Mouse (Mus musculus) erythroblast, embryonic 14.5 days (primary cell): ENCODE results near the gene Nckipsd. TPM values are rescaled to one million over a fixed set of nuclear protein-coding genes. Genes with fewer than 3 reads are reported as not detected.

Experiments
- H3K27me3 ChIP-seq: 2 replicates; pipeline ENCODE4 v1.6.1; 2012; ENCODE audit warnings: inconsistent platforms; ENCODE audit not compliant: control insufficient read depth
- H3K36me3 ChIP-seq: 2 replicates; pipeline ENCODE4 v1.6.1; 2012; ENCODE audit warnings: mild to moderate bottlenecking, inconsistent platforms; ENCODE audit not compliant: control insufficient read depth
- H3K4me1 ChIP-seq: 2 replicates; pipeline ENCODE4 v1.6.1; 2012; ENCODE audit warnings: inconsistent platforms; ENCODE audit not compliant: control insufficient read depth
- H3K4me3 ChIP-seq: replicated peaks from 2 replicates; pipeline ENCODE3; 2012; ENCODE audit warnings: moderate library complexity, mild to moderate bottlenecking, inconsistent platforms
- H3K9me3 ChIP-seq: 2 replicates; pipeline ENCODE4 v1.6.1; 2012; ENCODE audit warnings: low read length, inconsistent platforms, mixed read lengths; ENCODE audit not compliant: control insufficient read depth
- GATA1 ChIP-seq: IDR thresholded peaks from 2 replicates; pipeline ENCODE4 v1.6.1; 2012; ENCODE audit warnings: low read length, inconsistent platforms, mixed read lengths
- TAL1 ChIP-seq: IDR thresholded peaks from 3 replicates; pipeline ENCODE4 v1.6.1; 2012; ENCODE audit warnings: low read length, inconsistent platforms, mixed read lengths
- polyA plus RNA-seq: library from polyadenylated mRNA; stranded (reverse); fragments of >175 nt; gene quantifications from 2 replicates; pipeline ENCODE4 v1.2.3, GENCODE M21; 2012

Nckipsd gene
- polyA plus RNA-seq, 1 experiment: 0.14 TPM

GRCm38 (mm10) chr9:108809188-108809587 lies 1.0 kb downstream of the Nckipsd start:
- Histone ChIP-seq H3K9me3 (no peaks in the 10 kb centered on the region), H3K36me3 (peaks cover 64% of the 10 kb centered on the region), H3K4me3 (no peak overlapping the region), H3K27me3 (no peaks in the 10 kb centered on the region), H3K4me1 (peaks cover 54% of the 10 kb centered on the region)
- TF ChIP-seq GATA1 (no peak), TAL1 (no peak)

- Histone ChIP-seq H3K36me3 (peaks cover 64% of the 10 kb centered on the region), H3K4me3 (no peak overlapping the region), H3K9me3 (no peaks in the 10 kb centered on the region), H3K27me3 (no peaks in the 10 kb centered on the region), H3K4me1 (peaks cover 49% of the 10 kb centered on the region)
- TF ChIP-seq TAL1 (no peak), GATA1 (no peak)
Observed at GRCm38 (mm10) chr9:108809723-108810122, 1.6 kb downstream of the Nckipsd start.

GRCm38 (mm10) chr9:108810516-108810915 lies 2.3 kb downstream of the Nckipsd start:
- TF ChIP-seq TAL1 (no peak), GATA1 (no peak)
- H3K4me3 ChIP-seq: no peak overlapping the region
- H3K36me3 ChIP-seq: peaks cover 64% of the 10 kb centered on the region
- no peaks in the 10 kb centered on the region for H3K9me3 ChIP-seq
- no peaks in the 10 kb centered on the region for H3K27me3 ChIP-seq
- H3K4me1 ChIP-seq: peaks cover 42% of the 10 kb centered on the region

GRCm38 (mm10) chr9:108815557-108815956 lies 7.4 kb downstream of the Nckipsd start:
- H3K36me3 ChIP-seq: peaks cover 56% of the 10 kb centered on the region
- TF ChIP-seq GATA1: no peak
- TF ChIP-seq TAL1: no peak
- H3K27me3 ChIP-seq: peaks cover 3% of the 10 kb centered on the region; the same call in 1 of the 2 replicates
- no peaks in the 10 kb centered on the region for H3K4me1 ChIP-seq
- H3K9me3 ChIP-seq: no peaks in the 10 kb centered on the region
- H3K4me3 ChIP-seq: no peak overlapping the region

GRCm38 (mm10) chr9:108819495-108819894 lies 11.3 kb downstream of the Nckipsd start:
- Histone ChIP-seq H3K9me3 (no peaks in the 10 kb centered on the region), H3K4me1 (no peaks in the 10 kb centered on the region), H3K27me3 (peaks cover 38% of the 10 kb centered on the region), H3K36me3 (peaks cover 27% of the 10 kb centered on the region), H3K4me3 (no peak overlapping the region)
- no peak for TF ChIP-seq TAL1
- no peak for TF ChIP-seq GATA1

GRCm38 (mm10) chr9:108820077-108820476 lies 11.9 kb downstream of the Nckipsd start:
- TF ChIP-seq TAL1 (no peak), GATA1 (no peak)
- peaks cover 21% of the 10 kb centered on the region for H3K36me3 ChIP-seq
- peaks cover 44% of the 10 kb centered on the region for H3K27me3 ChIP-seq
- H3K4me3 ChIP-seq: no peak overlapping the region
- H3K4me1 ChIP-seq: no peaks in the 10 kb centered on the region
- peaks cover 5% of the 10 kb centered on the region; the same call in 1 of the 2 replicates for H3K9me3 ChIP-seq

- Histone ChIP-seq H3K27me3 (peaks cover 85% of the 10 kb centered on the region), H3K36me3 (no peaks in the 10 kb centered on the region), H3K4me3 (no peak overlapping the region), H3K4me1 (peaks cover 17% of the 10 kb centered on the region), H3K9me3 (peaks cover 22% of the 10 kb centered on the region)
- TF ChIP-seq TAL1 (no peak), GATA1 (no peak)
Observed at GRCm38 (mm10) chr9:108824144-108824685, 16.0 kb downstream of the Nckipsd start.

GRCm38 (mm10) chr9:108824755-108825413 lies 16.7 kb downstream of the Nckipsd start:
- TF ChIP-seq TAL1 (no peak), GATA1 (no peak)
- Histone ChIP-seq H3K4me3 (no peak overlapping the region), H3K27me3 (peaks cover 92% of the 10 kb centered on the region), H3K4me1 (peaks cover 17% of the 10 kb centered on the region), H3K9me3 (peaks cover 22% of the 10 kb centered on the region), H3K36me3 (no peaks in the 10 kb centered on the region)

GRCm38 (mm10) chr9:108825820-108826699 lies 17.9 kb downstream of the Nckipsd start, which contains the start of gene Celsr3:
Celsr3 (plus strand) TSS chr9:108826320.
- H3K27me3 ChIP-seq: peaks cover 96% of the 10 kb centered on the region
- TF ChIP-seq TAL1 (no peak), GATA1 (no peak)

More at GRCm38 (mm10) chr9:108825820-108826699, 17.9 kb downstream of the Nckipsd start, which contains the start of gene Celsr3:
- Histone ChIP-seq H3K9me3 (peaks cover 22% of the 10 kb centered on the region), H3K4me1 (peaks cover 17% of the 10 kb centered on the region), H3K4me3 (peak within 1 kb of the TSS; percentile 25), H3K36me3 (no peaks in the 10 kb centered on the region)
